Mouse (Mus musculus): ENCODE measurements around the gene Pfdn6. TPM values are rescaled to one million over a fixed set of nuclear protein-coding genes. Genes with fewer than 3 reads are reported as not detected.

Pfdn6 gene
- total and polyA plus RNA-seq, 3 experiments, result 28.0 to 81.0 (median 77.7) TPM

- Histone ChIP-seq H3K4me3 (no peak overlapping the region), H3K27me3 (ENCODE audit: control insufficient read depth, insufficient read depth, low read length) (no peaks in the 10 kb centered on the region), H3K4me1 (ENCODE audit: control insufficient read depth, insufficient read depth, low read length) (peaks cover 3% of the 10 kb centered on the region; the same call in 1 of the 2 replicates), H3K79me2 (replicated peaks; ENCODE audit: control insufficient read depth, insufficient read depth, low read length) (no peaks in the 10 kb centered on the region), H3K27ac (no peak overlapping the region), H3K9ac (ENCODE audit: low read depth, low read length) (no peak overlapping the region), H3K36me3 (ENCODE audit: control insufficient read depth, insufficient read depth, low read length) (no peaks in the 10 kb centered on the region)
- 90% methylated on average over 15 of the region's 15 CpGs for WGBS
- no peak for DNase-seq
- TF ChIP-seq POLR2A (IDR thresholded peaks at IDR 0.05; ENCODE audit: insufficient read depth, low read depth, low read length) (no peak), EP300 (IDR thresholded peaks at IDR 0.05; ENCODE audit: insufficient read depth, low read depth, low read length) (no peak), CTCF (IDR thresholded peaks at IDR 0.05) (no peak)
- intact Hi-C loops (cut with DNase I), result no loop called here
Measured at GRCm38 (mm10) chr17:33943454-33943853, 3.3 kb upstream of the Pfdn6 start.

- no peak for TF ChIP-seq EP300 (IDR thresholded peaks at IDR 0.05; ENCODE audit: insufficient read depth, low read depth, low read length)
- TF ChIP-seq CTCF (IDR thresholded peaks at IDR 0.05), result no peak
- no peak for TF ChIP-seq POLR2A (IDR thresholded peaks at IDR 0.05; ENCODE audit: insufficient read depth, low read depth, low read length)
- Histone ChIP-seq H3K9ac (ENCODE audit: low read depth, low read length) (peak overlapping the region; percentile 92; the same call in 1 of the 2 replicates), H3K4me1 (ENCODE audit: control insufficient read depth, insufficient read depth, low read length) (peaks cover 3% of the 10 kb centered on the region; the same call in 1 of the 2 replicates), H3K27me3 (ENCODE audit: control insufficient read depth, insufficient read depth, low read length) (no peaks in the 10 kb centered on the region), H3K79me2 (replicated peaks; ENCODE audit: control insufficient read depth, insufficient read depth, low read length) (no peaks in the 10 kb centered on the region), H3K4me3 (peak overlapping the region; percentile 76), H3K36me3 (ENCODE audit: control insufficient read depth, insufficient read depth, low read length) (no peaks in the 10 kb centered on the region), H3K27ac (no peak overlapping the region)
- WGBS, result 49% methylated on average over 19 of the region's 19 CpGs
- intact Hi-C loops (cut with DNase I), result no loop called here
- no peak for DNase-seq
Measured at GRCm38 (mm10) chr17:33941381-33941780, 1.2 kb upstream of the Pfdn6 start.

GRCm38 (mm10) chr17:33940981-33941380 is 838 bp upstream of the Pfdn6 start:
- Histone ChIP-seq H3K36me3 (ENCODE audit: control insufficient read depth, insufficient read depth, low read length) (no peaks in the 10 kb centered on the region), H3K27ac (peak overlapping the region; percentile 92; the same call in 1 of the 2 replicates), H3K27me3 (ENCODE audit: control insufficient read depth, insufficient read depth, low read length) (no peaks in the 10 kb centered on the region), H3K4me3 (peak overlapping the region; percentile 76), H3K9ac (ENCODE audit: low read depth, low read length) (peak overlapping the region; percentile 92), H3K4me1 (ENCODE audit: control insufficient read depth, insufficient read depth, low read length) (peaks cover 3% of the 10 kb centered on the region; the same call in 1 of the 2 replicates), H3K79me2 (replicated peaks; ENCODE audit: control insufficient read depth, insufficient read depth, low read length) (no peaks in the 10 kb centered on the region)
- DNase-seq, result no peak
- TF ChIP-seq EP300 (IDR thresholded peaks at IDR 0.05; ENCODE audit: insufficient read depth, low read depth, low read length) (no peak), POLR2A (IDR thresholded peaks at IDR 0.05; ENCODE audit: insufficient read depth, low read depth, low read length) (no peak), CTCF (IDR thresholded peaks at IDR 0.05) (no peak)
- 2% methylated on average over 26 of the region's 26 CpGs for WGBS
- intact Hi-C loops (cut with DNase I), result loop anchor here (1.0 kb wide), 3 partner anchors 10 to 14 kb away; partner anchors contain the start of genes B3galt4, Rgl2 and Vps52

GRCm38 (mm10) chr17:33938783-33939182 is 1.4 kb downstream of the Pfdn6 start:
- Histone ChIP-seq H3K27ac (no peak overlapping the region), H3K9ac (ENCODE audit: low read depth, low read length) (no peak overlapping the region), H3K4me3 (no peak overlapping the region), H3K4me1 (ENCODE audit: control insufficient read depth, insufficient read depth, low read length) (peaks cover 3% of the 10 kb centered on the region; the same call in 1 of the 2 replicates), H3K79me2 (replicated peaks; ENCODE audit: control insufficient read depth, insufficient read depth, low read length) (no peaks in the 10 kb centered on the region), H3K27me3 (ENCODE audit: control insufficient read depth, insufficient read depth, low read length) (no peaks in the 10 kb centered on the region), H3K36me3 (ENCODE audit: control insufficient read depth, insufficient read depth, low read length) (no peaks in the 10 kb centered on the region)
- no peak for DNase-seq
- WGBS, result 70% methylated on average over 11 of the region's 11 CpGs
- intact Hi-C loops (cut with DNase I), result no loop called here
- TF ChIP-seq POLR2A (IDR thresholded peaks at IDR 0.05; ENCODE audit: insufficient read depth, low read depth, low read length) (no peak), EP300 (IDR thresholded peaks at IDR 0.05; ENCODE audit: insufficient read depth, low read depth, low read length) (no peak), CTCF (IDR thresholded peaks at IDR 0.05) (no peak)

GRCm38 (mm10) chr17:33936993-33937392 is 3.1 kb downstream of the Pfdn6 start:
- 86% methylated on average over 15 of the region's 15 CpGs for WGBS
- no peaks in the 10 kb centered on the region for H3K36me3 ChIP-seq (ENCODE audit: control insufficient read depth, insufficient read depth, low read length)
- no peak overlapping the region for H3K4me3 ChIP-seq

GRCm38 (mm10) chr17:33935422-33936055 is 4.6 kb downstream of the Pfdn6 start:
- H3K36me3 ChIP-seq (ENCODE audit: control insufficient read depth, insufficient read depth, low read length), result no peaks in the 10 kb centered on the region
- 82% methylated on average over 21 of the region's 21 CpGs for WGBS
- TF ChIP-seq POLR2A (IDR thresholded peaks at IDR 0.05; ENCODE audit: insufficient read depth, low read depth, low read length) (no peak), EP300 (IDR thresholded peaks at IDR 0.05; ENCODE audit: insufficient read depth, low read depth, low read length) (no peak), CTCF (IDR thresholded peaks at IDR 0.05) (no peak)
- H3K4me3 ChIP-seq, result no peak overlapping the region
- DNase-seq, result no peak
- intact Hi-C loops (cut with DNase I), result no loop called here
- H3K9ac ChIP-seq (ENCODE audit: low read depth, low read length), result no peak overlapping the region
- H3K27me3 ChIP-seq (ENCODE audit: control insufficient read depth, insufficient read depth, low read length), result no peaks in the 10 kb centered on the region
- H3K79me2 ChIP-seq (replicated peaks; ENCODE audit: control insufficient read depth, insufficient read depth, low read length), result no peaks in the 10 kb centered on the region
- H3K4me1 ChIP-seq (ENCODE audit: control insufficient read depth, insufficient read depth, low read length), result peaks cover 3% of the 10 kb centered on the region; the same call in 1 of the 2 replicates
- H3K27ac ChIP-seq, result no peak overlapping the region

More at GRCm38 (mm10) chr17:33936993-33937392, 3.1 kb downstream of the Pfdn6 start:
- Histone ChIP-seq H3K9ac (ENCODE audit: low read depth, low read length) (no peak overlapping the region), H3K4me1 (ENCODE audit: control insufficient read depth, insufficient read depth, low read length) (peaks cover 3% of the 10 kb centered on the region; the same call in 1 of the 2 replicates), H3K27me3 (ENCODE audit: control insufficient read depth, insufficient read depth, low read length) (no peaks in the 10 kb centered on the region), H3K27ac (no peak overlapping the region), H3K79me2 (replicated peaks; ENCODE audit: control insufficient read depth, insufficient read depth, low read length) (no peaks in the 10 kb centered on the region)
- TF ChIP-seq POLR2A (IDR thresholded peaks at IDR 0.05; ENCODE audit: insufficient read depth, low read depth, low read length), result no peak
- no peak for TF ChIP-seq CTCF (IDR thresholded peaks at IDR 0.05)
- no peak for TF ChIP-seq EP300 (IDR thresholded peaks at IDR 0.05; ENCODE audit: insufficient read depth, low read depth, low read length)
- intact Hi-C loops (cut with DNase I), result no loop called here
- no peak for DNase-seq
